Mouse (Mus musculus) stomach, embryonic 15.5 days (tissue): ENCODE data around the gene Polr1d. TPM values are rescaled to one million over a fixed set of nuclear protein-coding genes. Genes with fewer than 3 reads are reported as not detected.

Experiments used
- ATAC-seq: fragments of 200-750 bp; cut with Nextera tagmentation; 2 replicates; pipeline ENCODE4 v1.8.0; 2017; ENCODE audit warnings: low read depth, moderate number of reproducible peaks, moderate TSS enrichment; ENCODE audit not compliant: insufficient read depth, low FRiP score
- H3K27ac ChIP-seq: fragments of 300-500 bp; sonication (generic); 2 replicates; pipeline ENCODE4 v1.5.1; 2015; ENCODE audit warnings: mild to moderate bottlenecking, inconsistent platforms
- H3K27me3 ChIP-seq: fragments of 300-500 bp; sonication (generic); replicated peaks from 2 replicates; pipeline ENCODE4 v1.6.1; 2015; ENCODE audit warnings: inconsistent platforms
- H3K36me3 ChIP-seq: fragments of 300-500 bp; sonication (generic); 2 replicates; pipeline ENCODE4 v1.6.1; 2015; ENCODE audit warnings: inconsistent platforms
- H3K4me1 ChIP-seq: fragments of 300-500 bp; sonication (generic); 2 replicates; pipeline ENCODE4 v1.6.1; 2015; ENCODE audit warnings: inconsistent platforms
- H3K4me2 ChIP-seq: fragments of 300-500 bp; sonication (generic); 2 replicates; pipeline ENCODE4 v1.6.1; 2015; ENCODE audit warnings: mild to moderate bottlenecking, inconsistent platforms
- H3K4me3 ChIP-seq: fragments of 300-500 bp; sonication (generic); replicated peaks from 2 replicates; pipeline ENCODE4 v1.5.1; 2015; ENCODE audit warnings: inconsistent platforms
- H3K9ac ChIP-seq: fragments of 300-500 bp; sonication (generic); 2 replicates; pipeline ENCODE4 v1.6.1; 2015; ENCODE audit warnings: inconsistent platforms
- H3K9me3 ChIP-seq: fragments of 300-500 bp; sonication (generic); 2 replicates; pipeline ENCODE4 v1.6.1; 2016; ENCODE audit warnings: inconsistent platforms
- WGBS: fragments of 180-500 bp; shearing (Covaris S2); methylation state at CpG from one replicate; pipeline ENCODE4 v1.1.7; 2015; 5-methylcytosine and 5-hydroxymethylcytosine counted together
- polyA plus RNA-seq: library from polyadenylated mRNA; unstranded; fragments of >200 nt; fragmentation: Nextera tagmentation; extraction: Ambion mirVana; gene quantifications from 2 replicates; pipeline ENCODE4 v1.2.1, GENCODE M21; 2015

Polr1d gene
- 140 and 146 TPM in 2 replicates for polyA plus RNA-seq

GRCm38 (mm10) chr5:147076799-147077165 is at the start of gene Polr1d:
Gene Polr1d (plus strand): TSS chr5:147077050.
- Histone ChIP-seq H3K4me2 (peak within 1 kb of the TSS; percentile 91), H3K4me3 (peak within 1 kb of the TSS; percentile 83), H3K9ac (peak within 1 kb of the TSS; percentile 67), H3K9me3 (no peaks in the 10 kb centered on the region), H3K4me1 (peaks cover 29% of the 10 kb centered on the region), H3K27ac (peak within 1 kb of the TSS; percentile 99), H3K36me3 (no peaks in the 10 kb centered on the region), H3K27me3 (no peaks in the 10 kb centered on the region)
- ATAC-seq, result peak; percentile 54
- under 1% methylated on average over 17 of the region's 17 CpGs for WGBS

GRCm38 (mm10) chr5:147031281-147031680 is 45.6 kb upstream of the Polr1d start:
- Histone ChIP-seq H3K4me3 (no peak overlapping the region), H3K36me3 (peaks cover 30% of the 10 kb centered on the region), H3K4me1 (no peaks in the 10 kb centered on the region), H3K9me3 (no peaks in the 10 kb centered on the region), H3K4me2 (no peak overlapping the region), H3K27ac (0 out of 2 replicates have a peak overlapping the region, but pooled peaks have one; percentile 4), H3K27me3 (no peaks in the 10 kb centered on the region), H3K9ac (no peak overlapping the region)
- ATAC-seq, result no peak
- WGBS, result 80% methylated on average over 14 of the region's 14 CpGs

GRCm38 (mm10) chr5:147033155-147033554 is 43.7 kb upstream of the Polr1d start:
- Histone ChIP-seq H3K9me3 (no peaks in the 10 kb centered on the region), H3K27me3 (no peaks in the 10 kb centered on the region), H3K4me2 (no peak overlapping the region), H3K4me3 (no peak overlapping the region), H3K9ac (no peak overlapping the region), H3K4me1 (peaks cover 13% of the 10 kb centered on the region), H3K36me3 (peaks cover 17% of the 10 kb centered on the region; the same call in 1 of the 2 replicates), H3K27ac (no peak overlapping the region)
- 70% methylated on average over 13 of the region's 13 CpGs for WGBS
- no peak for ATAC-seq

- H3K9ac ChIP-seq, result no peak overlapping the region
- H3K4me3 ChIP-seq, result no peak overlapping the region
- H3K27me3 ChIP-seq, result no peaks in the 10 kb centered on the region
- 76% methylated on average over 12 of the region's 12 CpGs for WGBS
- H3K9me3 ChIP-seq, result no peaks in the 10 kb centered on the region
- peaks cover 19% of the 10 kb centered on the region for H3K4me1 ChIP-seq
- no peak for ATAC-seq
- 0 out of 2 replicates have a peak, but pooled peaks cover 12% of the 10 kb centered on the region for H3K36me3 ChIP-seq
- H3K4me2 ChIP-seq, result no peak overlapping the region
- H3K27ac ChIP-seq, result no peak overlapping the region
Measured at GRCm38 (mm10) chr5:147034283-147034682, 42.6 kb upstream of the Polr1d start.

GRCm38 (mm10) chr5:147035301-147035700 is 41.5 kb upstream of the Polr1d start:
- no peak for ATAC-seq
- H3K4me2 ChIP-seq, result no peak overlapping the region
- no peaks in the 10 kb centered on the region for H3K27me3 ChIP-seq
- no peak overlapping the region for H3K4me3 ChIP-seq
- WGBS, result 71% methylated on average over 6 of the region's 6 CpGs
- no peaks in the 10 kb centered on the region for H3K9me3 ChIP-seq
- H3K36me3 ChIP-seq, result 0 out of 2 replicates have a peak, but pooled peaks cover 12% of the 10 kb centered on the region
- peaks cover 19% of the 10 kb centered on the region for H3K4me1 ChIP-seq
- no peak overlapping the region for H3K9ac ChIP-seq
- H3K27ac ChIP-seq, result no peak overlapping the region

- no peak for ATAC-seq
- Histone ChIP-seq H3K27me3 (no peaks in the 10 kb centered on the region), H3K4me3 (no peak overlapping the region), H3K4me1 (peaks cover 19% of the 10 kb centered on the region), H3K27ac (no peak overlapping the region), H3K4me2 (no peak overlapping the region), H3K9me3 (no peaks in the 10 kb centered on the region), H3K9ac (no peak overlapping the region), H3K36me3 (0 out of 2 replicates have a peak, but pooled peaks cover 12% of the 10 kb centered on the region)
- WGBS, result 78% methylated on average over 10 of the region's 10 CpGs
Measured at GRCm38 (mm10) chr5:147036028-147036427, 40.8 kb upstream of the Polr1d start.

- no peaks in the 10 kb centered on the region for H3K9me3 ChIP-seq
- H3K4me2 ChIP-seq, result no peak overlapping the region
- no peak overlapping the region for H3K9ac ChIP-seq
- WGBS, result 75% methylated on average over 5 of the region's 5 CpGs
- H3K36me3 ChIP-seq, result 0 out of 2 replicates have a peak, but pooled peaks cover 11% of the 10 kb centered on the region
- peak overlapping the region; percentile 16; the same call in 1 of the 2 replicates for H3K27ac ChIP-seq
- no peak for ATAC-seq
- H3K4me3 ChIP-seq, result no peak overlapping the region
- peaks cover 19% of the 10 kb centered on the region for H3K4me1 ChIP-seq
- no peaks in the 10 kb centered on the region for H3K27me3 ChIP-seq
Measured at GRCm38 (mm10) chr5:147036661-147037060, 40.2 kb upstream of the Polr1d start.

GRCm38 (mm10) chr5:147037601-147038000 is 39.2 kb upstream of the Polr1d start:
- peaks cover 24% of the 10 kb centered on the region for H3K4me1 ChIP-seq
- H3K4me2 ChIP-seq, result no peak overlapping the region
- H3K4me3 ChIP-seq, result no peak overlapping the region
- no peak for ATAC-seq
- H3K27ac ChIP-seq, result peak overlapping the region; percentile 48; the same call in 1 of the 2 replicates
- 43% methylated on average over 3 of the region's 3 CpGs for WGBS
- H3K9ac ChIP-seq, result no peak overlapping the region
- H3K27me3 ChIP-seq, result no peaks in the 10 kb centered on the region
- H3K9me3 ChIP-seq, result no peaks in the 10 kb centered on the region
- H3K36me3 ChIP-seq, result peaks cover 10% of the 10 kb centered on the region; the same call in 1 of the 2 replicates

GRCm38 (mm10) chr5:147039394-147039793 is 37.5 kb upstream of the Polr1d start:
- WGBS, result 78% methylated on average over 5 of the region's 5 CpGs
- Histone ChIP-seq H3K27ac (no peak overlapping the region), H3K4me1 (peaks cover 32% of the 10 kb centered on the region), H3K9me3 (no peaks in the 10 kb centered on the region), H3K9ac (no peak overlapping the region), H3K27me3 (no peaks in the 10 kb centered on the region), H3K4me3 (no peak overlapping the region), H3K4me2 (no peak overlapping the region), H3K36me3 (peaks cover 5% of the 10 kb centered on the region; the same call in 1 of the 2 replicates)
- no peak for ATAC-seq

- no peaks in the 10 kb centered on the region for H3K9me3 ChIP-seq
- 77% methylated on average over 40 of the region's 40 CpGs for WGBS
- H3K4me3 ChIP-seq, result no peak overlapping the region
- no peak overlapping the region for H3K4me2 ChIP-seq
- H3K27me3 ChIP-seq, result no peaks in the 10 kb centered on the region
- no peak for ATAC-seq
- H3K36me3 ChIP-seq, result peaks cover 5% of the 10 kb centered on the region; the same call in 1 of the 2 replicates
- H3K4me1 ChIP-seq, result peaks cover 36% of the 10 kb centered on the region
- H3K27ac ChIP-seq, result no peak overlapping the region
- H3K9ac ChIP-seq, result no peak overlapping the region
Measured at GRCm38 (mm10) chr5:147041965-147042937, 34.6 kb upstream of the Polr1d start.

GRCm38 (mm10) chr5:147043240-147043844 is 33.5 kb upstream of the Polr1d start:
- Histone ChIP-seq H3K4me2 (no peak overlapping the region), H3K9ac (no peak overlapping the region), H3K9me3 (no peaks in the 10 kb centered on the region), H3K4me3 (no peak overlapping the region), H3K27ac (no peak overlapping the region), H3K27me3 (no peaks in the 10 kb centered on the region), H3K4me1 (peaks cover 26% of the 10 kb centered on the region), H3K36me3 (peaks cover 5% of the 10 kb centered on the region; the same call in 1 of the 2 replicates)
- WGBS, result 64% methylated on average over 15 of the region's 15 CpGs
- ATAC-seq, result no peak

- Histone ChIP-seq H3K9me3 (no peaks in the 10 kb centered on the region), H3K4me1 (peaks cover 23% of the 10 kb centered on the region; the same call in 1 of the 2 replicates), H3K27me3 (no peaks in the 10 kb centered on the region), H3K4me3 (no peak overlapping the region), H3K4me2 (no peak overlapping the region), H3K27ac (no peak overlapping the region), H3K36me3 (peaks cover 5% of the 10 kb centered on the region; the same call in 1 of the 2 replicates), H3K9ac (no peak overlapping the region)
- 69% methylated on average over 10 of the region's 11 CpGs for WGBS
- ATAC-seq, result no peak
Measured at GRCm38 (mm10) chr5:147045311-147045710, 31.5 kb upstream of the Polr1d start.
